Mouse (Mus musculus) forebrain, embryonic 14.5 days (tissue): ENCODE results near the gene Trp73. TPM values are rescaled to one million over a fixed set of nuclear protein-coding genes. Genes with fewer than 3 reads are reported as not detected.
A peak's percentile ranks its signal among the peaks of the same experiment; 100 is the strongest.

Source experiments
- ATAC-seq: fragments of 200-750 bp; cut with Nextera tagmentation; 2 replicates; pipeline ENCODE4 v1.8.0; 2017; ENCODE audit warnings: mild to moderate bottlenecking, moderate library complexity
- DNase-seq: peaks from one replicate; pipeline ENCODE4 v3.0.0-alpha.2; 2015; ENCODE audit warnings: low spot score
- H3K27ac ChIP-seq: fragments of 300-500 bp; sonication (generic); 2 replicates; pipeline ENCODE4 v1.5.1; 2014; ENCODE audit warnings: low read depth, mild to moderate bottlenecking, control low read depth, low read length, moderate library complexity
- H3K27me3 ChIP-seq: fragments of 300-500 bp; sonication (generic); replicated peaks from 2 replicates; pipeline ENCODE4 v1.6.1; 2014; ENCODE audit warnings: low read length, control low read depth, mixed read lengths; ENCODE audit not compliant: control insufficient read depth, insufficient read depth
- H3K36me3 ChIP-seq: fragments of 300-500 bp; sonication (generic); 2 replicates; pipeline ENCODE4 v1.6.1; 2014; ENCODE audit warnings: low read length, control low read depth; ENCODE audit not compliant: control insufficient read depth, insufficient read depth
- H3K4me1 ChIP-seq: fragments of 300-500 bp; sonication (generic); 2 replicates; pipeline ENCODE4 v1.6.1; 2014; ENCODE audit warnings: antibody characterized with exemption, low read length, control low read depth; ENCODE audit not compliant: control insufficient read depth, insufficient read depth
- H3K4me2 ChIP-seq: fragments of 300-500 bp; sonication (generic); 2 replicates; pipeline ENCODE4 v1.6.1; 2014; ENCODE audit warnings: mild to moderate bottlenecking, control low read depth, low read length
- H3K4me3 ChIP-seq: fragments of 300-500 bp; sonication (generic); 2 replicates; pipeline ENCODE4 v1.5.1; 2014; ENCODE audit warnings: low read depth, low read length, control low read depth
- H3K9ac ChIP-seq: fragments of 300-500 bp; sonication (generic); 2 replicates; pipeline ENCODE4 v1.6.1; 2014; ENCODE audit warnings: mild to moderate bottlenecking, low read length, control low read depth, moderate library complexity
- H3K9me3 ChIP-seq: fragments of 300-500 bp; sonication (generic); replicated peaks from 2 replicates; pipeline ENCODE4 v1.6.1; 2016; ENCODE audit warnings: low read length, control low read depth, mixed read lengths; ENCODE audit not compliant: control insufficient read depth
- WGBS: fragments of 180-500 bp; shearing (Covaris S2); extraction: QIAGEN DNeasy Blood & Tissue Kit; methylation state at CpG from one replicate; pipeline ENCODE4 v1.1.7; 2014; 5-methylcytosine and 5-hydroxymethylcytosine counted together
- polyA plus RNA-seq: library from polyadenylated mRNA; unstranded; fragments of >200 nt; fragmentation: Nextera tagmentation; extraction: Ambion mirVana; gene quantifications from 2 replicates; pipeline ENCODE4 v1.2.1, GENCODE M21; 2014

Gene Trp73
- 4.6 and 5.4 TPM in 2 replicates for polyA plus RNA-seq

DNA sequence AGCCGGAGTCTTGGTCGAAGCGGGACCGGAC, at the start of gene Trp73:
TSS of gene Trp73 (minus strand) at position 27 of the 31 bp plus-strand sequence.
- no CpG with 5 or more reads among the region's 4 CpGs for WGBS
- Histone ChIP-seq H3K4me3 (peak within 1 kb of the TSS; percentile 40), H3K9me3 (no peaks in the 10 kb centered on the region), H3K9ac (peak within 1 kb of the TSS; percentile 63), H3K4me2 (peak within 1 kb of the TSS; percentile 83), H3K36me3 (no peaks in the 10 kb centered on the region), H3K27ac (no peak within 1 kb of the TSS), H3K27me3 (peaks cover 48% of the 10 kb centered on the region), H3K4me1 (peaks cover 12% of the 10 kb centered on the region)
- ATAC-seq (no peak), DNase-seq (no peak)

DNA sequence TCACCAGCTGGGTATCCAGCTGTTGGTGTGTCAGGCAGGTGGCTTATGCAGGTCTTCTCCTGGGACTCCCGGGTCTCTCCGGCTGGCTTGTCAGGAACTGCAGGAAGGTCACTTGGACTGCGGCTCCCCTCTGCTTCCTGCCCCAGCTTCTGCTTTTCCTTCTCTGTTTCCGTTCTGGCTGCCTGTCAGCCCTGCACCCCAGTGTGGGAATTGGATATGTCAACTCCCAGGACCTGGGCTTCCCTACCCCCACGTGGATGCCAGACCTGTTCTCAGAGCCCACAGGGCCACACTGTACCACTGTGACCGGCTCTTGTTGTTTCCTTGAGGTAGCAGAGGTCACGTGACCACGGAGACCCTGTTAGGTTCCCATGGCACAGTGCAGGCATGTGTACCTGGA, 48.9 kb upstream of the Trp73 start:
- Histone ChIP-seq H3K4me2 (no peak overlapping the region), H3K27me3 (no peaks in the 10 kb centered on the region), H3K9ac (no peak overlapping the region), H3K27ac (no peak overlapping the region), H3K36me3 (no peaks in the 10 kb centered on the region), H3K9me3 (no peaks in the 10 kb centered on the region), H3K4me1 (no peaks in the 10 kb centered on the region), H3K4me3 (no peak overlapping the region)
- DNase-seq, result no peak
- ATAC-seq, result no peak
- 80% methylated on average over 8 of the region's 8 CpGs for WGBS

DNA sequence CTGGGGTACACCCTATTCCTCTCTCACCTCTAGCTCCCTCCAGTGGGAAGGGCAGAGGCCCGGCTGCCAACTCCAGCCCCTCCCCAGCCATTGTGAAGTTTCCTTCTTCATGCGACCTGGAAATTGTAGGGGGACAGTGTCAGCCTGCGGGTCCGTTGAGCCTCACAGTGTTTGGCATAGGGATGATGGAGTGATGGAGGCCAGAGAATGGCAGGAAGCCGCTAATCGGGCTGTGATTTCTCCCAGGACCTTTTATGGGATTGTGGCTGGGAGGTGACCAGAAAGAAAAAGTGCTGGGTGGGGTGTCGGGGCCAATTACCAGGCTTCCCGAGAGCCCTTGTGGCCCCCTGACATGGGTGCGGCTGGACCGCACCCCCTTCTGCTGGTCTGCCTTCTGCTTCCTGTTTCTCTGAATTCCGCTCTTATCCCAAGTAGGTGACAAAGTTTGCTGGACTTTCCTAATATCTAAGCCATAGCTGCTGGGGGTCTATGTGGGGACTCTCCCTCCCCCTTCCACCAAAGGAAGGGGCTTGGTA, 46.1 kb upstream of the Trp73 start:
- Histone ChIP-seq H3K27ac (no peak overlapping the region), H3K9ac (no peak overlapping the region), H3K36me3 (no peaks in the 10 kb centered on the region), H3K9me3 (no peaks in the 10 kb centered on the region), H3K27me3 (no peaks in the 10 kb centered on the region), H3K4me1 (no peaks in the 10 kb centered on the region), H3K4me2 (no peak overlapping the region), H3K4me3 (no peak overlapping the region)
- ATAC-seq (no peak), DNase-seq (no peak)
- 80% methylated on average over 11 of the region's 11 CpGs for WGBS

DNA sequence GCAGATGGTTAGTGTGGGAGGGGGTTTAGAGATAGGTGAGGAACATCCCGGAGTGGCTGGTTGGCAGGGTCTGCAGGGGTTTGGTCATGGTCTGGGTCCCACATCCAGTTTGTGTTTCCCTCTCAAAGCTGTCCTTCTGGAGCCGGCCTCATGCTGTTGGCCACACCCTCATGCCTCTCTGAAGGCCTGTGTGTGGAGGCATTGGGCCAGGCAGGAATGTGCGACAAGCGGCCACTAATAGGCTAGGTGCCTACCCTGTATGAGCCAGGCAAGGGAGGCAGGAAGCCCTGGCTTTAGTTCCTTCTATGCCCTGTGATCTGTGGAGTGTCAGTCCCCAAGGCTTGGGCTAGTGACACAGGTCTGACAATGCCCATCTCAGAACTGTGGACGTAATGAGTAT, 45.0 kb upstream of the Trp73 start:
- H3K27ac ChIP-seq, result no peak overlapping the region
- no peaks in the 10 kb centered on the region for H3K36me3 ChIP-seq
- no peak for ATAC-seq
- no peaks in the 10 kb centered on the region for H3K9me3 ChIP-seq
- no peak for DNase-seq
- WGBS, result 82% methylated on average over 5 of the region's 5 CpGs
- H3K9ac ChIP-seq, result no peak overlapping the region
- H3K4me2 ChIP-seq, result no peak overlapping the region
- H3K27me3 ChIP-seq, result no peaks in the 10 kb centered on the region
- no peak overlapping the region for H3K4me3 ChIP-seq
- H3K4me1 ChIP-seq, result no peaks in the 10 kb centered on the region

DNA sequence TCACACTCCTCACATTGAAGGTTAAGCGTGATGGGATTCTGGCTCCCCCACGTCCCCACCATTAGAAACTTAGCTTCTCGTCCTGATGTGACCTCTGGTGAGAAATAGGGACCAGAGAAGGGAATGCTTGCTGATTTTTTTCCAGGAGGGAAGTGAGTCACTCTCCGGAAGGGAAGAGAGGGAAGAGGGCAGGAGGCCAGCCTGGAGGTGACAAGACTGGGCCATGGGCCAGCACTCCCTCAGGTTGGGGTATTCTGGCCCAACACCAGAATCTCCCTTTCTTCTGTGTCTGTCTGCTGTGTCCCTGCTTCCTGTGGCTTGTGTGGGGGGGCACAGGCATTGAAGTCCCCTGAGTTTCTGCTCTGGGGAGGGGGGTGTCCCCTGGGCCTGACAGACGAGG, 43.6 kb upstream of the Trp73 start:
- no peaks in the 10 kb centered on the region for H3K27me3 ChIP-seq
- no peak for ATAC-seq

DNA sequence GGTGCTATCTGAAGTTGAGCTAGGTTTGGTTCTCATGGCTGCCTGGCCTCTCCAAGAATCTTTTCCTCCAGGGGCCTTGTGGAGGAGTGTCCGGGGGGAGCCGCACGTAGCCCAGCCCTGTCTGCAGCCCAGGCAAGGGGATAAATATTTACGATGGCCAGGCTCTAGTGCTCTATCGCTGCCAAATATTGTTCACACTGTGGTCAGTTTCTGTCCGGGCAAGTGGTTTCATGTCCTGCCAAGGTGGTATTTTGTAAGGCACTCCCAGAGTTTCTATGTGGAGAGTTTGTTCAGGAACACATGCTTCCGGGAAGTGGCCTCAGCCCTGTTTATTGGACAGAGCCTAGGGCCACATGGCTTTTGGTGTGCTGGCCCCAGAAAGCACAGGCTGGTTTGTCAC, 41.0 kb upstream of the Trp73 start:
- DNase-seq (no peak), ATAC-seq (no peak)
- WGBS, result 93% methylated on average over 7 of the region's 7 CpGs
- Histone ChIP-seq H3K4me2 (no peak overlapping the region), H3K27ac (no peak overlapping the region), H3K36me3 (no peaks in the 10 kb centered on the region), H3K4me1 (no peaks in the 10 kb centered on the region), H3K27me3 (no peaks in the 10 kb centered on the region), H3K9ac (no peak overlapping the region), H3K9me3 (no peaks in the 10 kb centered on the region), H3K4me3 (no peak overlapping the region)

More for the DNA sequence above, 43.6 kb upstream of the Trp73 start:
- no peak overlapping the region for H3K4me2 ChIP-seq
- 76% methylated on average over 5 of the region's 5 CpGs for WGBS
- no peaks in the 10 kb centered on the region for H3K36me3 ChIP-seq
- H3K4me1 ChIP-seq, result no peaks in the 10 kb centered on the region
- no peak overlapping the region for H3K9ac ChIP-seq
- H3K27ac ChIP-seq, result no peak overlapping the region
- no peak for DNase-seq
- H3K4me3 ChIP-seq, result no peak overlapping the region
- H3K9me3 ChIP-seq, result no peaks in the 10 kb centered on the region

DNA sequence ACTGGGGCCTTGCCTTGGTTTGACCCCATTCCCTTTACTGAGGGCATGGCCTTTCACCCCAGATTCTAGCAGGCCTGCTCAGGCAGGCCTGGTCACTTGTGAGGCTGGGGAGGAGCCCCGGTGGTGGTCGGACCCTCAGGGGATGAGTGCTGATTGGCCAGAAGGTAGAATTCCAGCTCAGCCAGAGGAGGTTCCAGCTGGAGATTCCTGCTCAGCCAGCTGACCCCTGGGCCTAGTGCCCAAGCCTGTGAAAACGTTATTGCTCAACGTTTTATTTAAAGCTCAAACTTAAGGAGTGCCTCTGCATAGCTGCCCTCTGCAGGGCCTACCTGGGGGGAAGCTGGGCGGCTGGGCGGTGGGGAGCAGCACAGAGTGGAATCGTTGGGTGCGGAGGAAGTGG, 37.2 kb upstream of the Trp73 start:
- H3K4me2 ChIP-seq, result no peak overlapping the region
- no peak overlapping the region for H3K9ac ChIP-seq
- no peaks in the 10 kb centered on the region; the same call in 1 of the 2 replicates for H3K27me3 ChIP-seq
- H3K9me3 ChIP-seq, result no peaks in the 10 kb centered on the region
- H3K4me3 ChIP-seq, result no peak overlapping the region
- no peak overlapping the region for H3K27ac ChIP-seq
- ATAC-seq (no peak), DNase-seq (no peak)
- whole genome bisulfite sequencing, result 82% methylated on average over 8 of the region's 8 CpGs
- no peaks in the 10 kb centered on the region for H3K36me3 ChIP-seq
- no peaks in the 10 kb centered on the region for H3K4me1 ChIP-seq

DNA sequence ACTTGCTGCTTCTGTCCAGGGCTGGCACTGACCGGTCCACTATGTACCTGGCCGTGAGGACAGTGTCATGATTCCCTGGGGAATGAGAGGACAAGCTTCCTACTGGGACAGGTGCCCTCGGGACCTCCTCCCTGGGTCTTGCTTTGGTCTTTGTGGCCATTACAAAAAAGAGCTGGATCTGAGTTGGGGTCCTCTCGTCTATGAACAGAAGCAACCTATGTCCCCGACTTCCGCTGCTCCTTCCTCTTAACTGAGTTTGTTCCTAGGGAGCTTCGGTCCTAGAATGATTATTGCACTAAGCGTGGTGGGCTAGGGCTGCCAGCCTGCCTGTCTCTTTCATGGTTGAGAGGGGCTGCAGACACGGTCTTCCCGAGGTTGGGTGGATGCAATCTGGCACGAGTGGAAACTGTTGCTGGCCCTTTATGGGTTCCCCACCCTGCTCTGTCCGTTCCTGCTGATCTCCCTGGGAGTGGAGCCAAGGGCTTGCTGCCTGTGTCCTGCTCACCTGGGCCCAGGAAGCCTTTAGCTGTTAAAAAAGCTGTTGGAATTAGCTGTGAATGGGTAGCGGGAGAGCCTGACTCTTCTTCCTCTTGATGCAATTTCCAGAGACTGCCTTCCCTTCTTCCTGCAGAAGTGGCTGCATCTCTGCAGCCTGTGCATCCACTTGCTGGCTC, 32.1 kb upstream of the Trp73 start:
- no peak for DNase-seq
- H3K27me3 ChIP-seq, result peaks cover 22% of the 10 kb centered on the region

DNA sequence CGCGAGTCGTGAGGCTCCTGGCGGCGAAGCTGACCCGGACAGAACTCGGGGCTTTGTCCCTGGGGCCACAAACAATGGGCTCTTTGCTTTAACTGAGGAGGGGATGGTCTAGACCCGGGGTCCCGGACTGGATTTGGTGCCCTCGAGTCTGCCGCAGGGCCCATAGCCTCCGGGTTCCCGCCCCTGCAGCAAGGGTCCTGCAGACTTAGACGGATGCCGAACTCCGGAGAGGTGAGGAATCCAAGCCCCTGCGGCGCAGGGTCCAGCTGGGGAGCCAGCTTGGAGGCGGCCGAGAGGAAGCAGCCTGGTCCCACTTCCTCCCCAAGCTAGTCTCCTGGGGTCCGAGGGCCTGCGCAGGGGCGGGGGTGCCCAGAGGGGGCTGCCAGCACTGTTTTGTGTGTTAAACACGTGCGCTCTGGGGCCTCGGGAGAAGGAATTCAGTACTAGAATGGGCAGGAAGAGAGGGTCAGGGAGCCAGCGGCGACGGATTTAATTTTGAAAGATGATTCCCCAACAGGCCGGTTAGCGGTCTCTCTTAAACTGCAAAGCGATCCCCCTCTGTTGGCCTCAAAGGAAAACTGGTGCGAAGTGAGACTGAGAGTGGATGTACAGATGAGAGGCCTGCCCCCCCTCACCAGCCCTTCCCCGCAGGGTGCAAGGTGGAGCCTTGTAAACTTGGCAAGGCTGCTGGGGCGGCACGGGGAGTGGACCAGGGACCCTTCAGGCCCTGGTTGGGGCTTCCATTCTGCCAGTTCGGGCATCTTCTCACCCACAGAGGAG, 31.3 kb upstream of the Trp73 start:
- Histone ChIP-seq H3K4me2 (peak overlapping the region; percentile 96), H3K9ac (peak overlapping the region; percentile 62), H3K4me3 (peak overlapping the region; percentile 50), H3K4me1 (peaks cover 9% of the 10 kb centered on the region), H3K9me3 (no peaks in the 10 kb centered on the region), H3K27ac (no peak overlapping the region), H3K36me3 (no peaks in the 10 kb centered on the region), H3K27me3 (peaks cover 22% of the 10 kb centered on the region)
- ATAC-seq (peak; percentile 40), DNase-seq (peak; percentile 34)
- under 1% methylated on average over 35 of the region's 37 CpGs for WGBS

More for the DNA sequence above, 32.1 kb upstream of the Trp73 start:
- Histone ChIP-seq H3K4me1 (peaks cover 9% of the 10 kb centered on the region), H3K4me3 (peak overlapping the region; percentile 50), H3K27ac (no peak overlapping the region), H3K9me3 (no peaks in the 10 kb centered on the region), H3K4me2 (peak overlapping the region; percentile 96), H3K9ac (no peak overlapping the region), H3K36me3 (no peaks in the 10 kb centered on the region)
- 36% methylated on average over 13 of the region's 13 CpGs for WGBS
- no peak for ATAC-seq
